Mouse (Mus musculus) liver, postnatal 0 days (tissue): ENCODE measurements around the gene Tnfrsf4.

Experiments used
- CTCF ChIP-seq: sonication (generic); IDR thresholded peaks from 2 replicates; pipeline ENCODE4 v1.5.1; 2016; ENCODE audit warnings: antibody characterized with exemption, low read depth
- EP300 ChIP-seq: IDR thresholded peaks from 2 replicates; pipeline ENCODE4 v1.6.1; 2016; ENCODE audit warnings: antibody characterized with exemption, low read depth, mild to moderate bottlenecking

DNA sequence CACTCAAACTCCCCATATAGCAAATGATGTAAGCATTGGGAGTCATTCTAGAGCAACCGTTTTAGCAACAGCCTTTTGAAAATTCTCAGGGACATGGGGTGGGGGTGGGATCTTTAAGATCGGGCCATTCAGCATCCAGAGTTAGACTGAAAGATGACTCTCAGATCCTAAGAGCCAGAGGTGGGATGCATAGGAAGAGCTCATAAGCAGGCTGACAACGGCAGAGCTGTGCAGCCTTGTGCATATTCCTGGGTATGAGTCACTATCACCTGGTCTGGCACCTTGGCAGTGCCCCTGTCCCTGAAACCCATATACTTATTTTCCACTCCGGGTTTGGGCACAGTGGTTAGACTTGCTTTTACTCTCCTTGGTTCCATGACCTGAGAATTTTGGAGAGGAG, 39.5 kb downstream of the Tnfrsf4 start:
- TF ChIP-seq CTCF (no peak), EP300 (no peak)
